Mouse (Mus musculus) heart, embryonic 14.5 days (tissue): ENCODE data around the gene Rnf7. TPM values are rescaled to one million over a fixed set of nuclear protein-coding genes. Genes with fewer than 3 reads are reported as not detected.

Experiments
- ATAC-seq: fragments of 200-750 bp; cut with Nextera tagmentation; 2 replicates; pipeline ENCODE4 v1.8.0; 2017; ENCODE audit warnings: low read depth, moderate TSS enrichment; ENCODE audit not compliant: insufficient number of reproducible peaks, insufficient read depth, low FRiP score
- H3K27ac ChIP-seq, 2 experiments: fragments of 200-500 bp in 1 of 2; fragments of 300-500 bp in 1 of 2; sonication (generic) in 1 of 2; replicated peaks in 1 of 2; 2 replicates each; pipeline ENCODE4 v1.5.1; 2012 to 2014; ENCODE audit warnings: low read depth in 2 of 2, low read length in 2 of 2, control low read depth in 1 of 2, mild to moderate bottlenecking in 1 of 2, mixed read lengths in 1 of 2; ENCODE audit not compliant: control insufficient read depth in 1 of 2, insufficient read depth in 1 of 2
- H3K27me3 ChIP-seq: fragments of 300-500 bp; sonication (generic); 2 replicates; pipeline ENCODE4 v1.6.1; 2014; ENCODE audit warnings: mild to moderate bottlenecking, low read length, control low read depth; ENCODE audit not compliant: control insufficient read depth, insufficient read depth
- H3K36me3 ChIP-seq: fragments of 300-500 bp; sonication (generic); 2 replicates; pipeline ENCODE4 v1.6.1; 2014; ENCODE audit warnings: mild to moderate bottlenecking, control low read depth, low read length, mixed read lengths; ENCODE audit not compliant: control insufficient read depth, insufficient read depth
- H3K4me1 ChIP-seq, 2 experiments: fragments of 200-500 bp in 1 of 2; fragments of 300-500 bp in 1 of 2; sonication (generic) in 1 of 2; 2 replicates each; pipeline ENCODE4 v1.6.1; 2012 to 2014; ENCODE audit warnings: low read length in 2 of 2, control low read depth in 1 of 2, mixed read lengths in 1 of 2; ENCODE audit not compliant: control insufficient read depth in 2 of 2, insufficient read depth in 2 of 2
- H3K4me2 ChIP-seq: fragments of 300-500 bp; sonication (generic); 2 replicates; pipeline ENCODE4 v1.6.1; 2014; ENCODE audit warnings: mild to moderate bottlenecking, low read length
- H3K4me3 ChIP-seq, 2 experiments: fragments of 200-500 bp in 1 of 2; fragments of 300-500 bp in 1 of 2; sonication (generic) in 1 of 2; 2 replicates each; pipeline ENCODE4 v1.5.1; 2012 to 2014; ENCODE audit warnings: low read length in 2 of 2, mild to moderate bottlenecking in 2 of 2, control low read depth in 1 of 2, low read depth in 1 of 2, moderate library complexity in 1 of 2; ENCODE audit not compliant: control insufficient read depth in 1 of 2, insufficient read depth in 1 of 2
- H3K9ac ChIP-seq: fragments of 300-500 bp; sonication (generic); 2 replicates; pipeline ENCODE4 v1.6.1; 2014; ENCODE audit warnings: mild to moderate bottlenecking, low read length
- H3K9me3 ChIP-seq: fragments of 300-500 bp; sonication (generic); 2 replicates; pipeline ENCODE4 v1.6.1; 2016; ENCODE audit warnings: low read length, control low read depth; ENCODE audit not compliant: control insufficient read depth
- WGBS: fragments of 180-500 bp; shearing (Covaris S2); extraction: QIAGEN DNeasy Blood & Tissue Kit; methylation state at CpG from one replicate; pipeline ENCODE4 v1.1.7; 2014; 5-methylcytosine and 5-hydroxymethylcytosine counted together
- polyA plus RNA-seq: library from polyadenylated mRNA; unstranded; fragments of >200 nt; fragmentation: Nextera tagmentation; extraction: Ambion mirVana; gene quantifications from 2 replicates; pipeline ENCODE4 v1.2.1, GENCODE M21; 2014

Gene Rnf7
- polyA plus RNA-seq, 1 experiment from 2014 or later, result 257 TPM

DNA sequence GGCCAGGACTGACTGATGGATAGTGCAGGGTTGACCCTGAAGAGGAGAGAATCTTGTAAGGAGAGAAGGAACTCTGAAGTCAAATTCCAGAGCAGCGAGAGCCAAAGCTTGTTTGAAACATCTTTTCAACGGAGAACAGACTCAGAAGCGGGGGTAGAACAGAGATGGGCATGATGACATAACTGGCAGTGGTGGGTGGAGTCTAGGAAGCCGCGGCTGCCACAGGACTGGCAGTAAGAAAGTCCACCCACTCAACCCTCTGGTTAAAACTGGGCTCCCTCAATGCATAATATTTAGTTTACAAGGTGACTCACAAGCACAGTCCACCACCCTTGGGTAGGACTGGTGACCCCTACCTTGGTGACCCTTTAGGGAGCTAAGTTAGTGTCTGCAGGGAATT is 37.3 kb upstream of the Rnf7 start:
- Histone ChIP-seq H3K4me1 (peaks cover 0 to 3% of the 10 kb centered on the region in 2 experiments; a peak in 2 of 4 replicates), H3K36me3 (no peaks in the 10 kb centered on the region), H3K9me3 (no peaks in the 10 kb centered on the region), H3K4me2 (no peak overlapping the region), H3K27ac (no peak overlapping the region), H3K27me3 (no peaks in the 10 kb centered on the region), H3K9ac (no peak overlapping the region), H3K4me3 (no peak overlapping the region)
- 78% methylated on average over 5 of the region's 5 CpGs for WGBS
- ATAC-seq, result no peak

DNA sequence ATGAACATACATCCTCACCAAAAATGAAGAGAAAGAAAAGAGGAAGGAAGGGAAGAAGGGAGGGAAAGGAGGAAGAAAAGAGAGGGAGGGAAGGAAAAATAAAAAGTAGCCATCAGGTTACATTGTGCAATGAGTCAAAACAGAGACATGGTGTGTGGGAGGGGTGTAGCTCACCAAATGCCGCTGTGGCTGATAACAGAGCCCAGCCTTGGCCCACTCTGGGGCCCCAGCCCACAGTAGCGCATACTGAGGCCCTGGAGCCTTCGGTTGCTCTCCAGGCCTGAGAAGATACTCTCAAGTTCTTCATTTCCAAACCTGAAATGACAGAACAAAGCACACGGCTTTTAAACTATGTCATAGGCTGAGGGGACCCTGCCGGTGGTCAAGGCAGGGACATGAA is 35.8 kb upstream of the Rnf7 start:
- no peaks in the 10 kb centered on the region for H3K36me3 ChIP-seq
- H3K9ac ChIP-seq, result no peak overlapping the region
- no peak overlapping the region for H3K4me2 ChIP-seq
- H3K27ac ChIP-seq, result no peak overlapping the region
- peaks cover 0 to 3% of the 10 kb centered on the region in 2 experiments; a peak in 2 of 4 replicates for H3K4me1 ChIP-seq
- no peak for ATAC-seq
- H3K9me3 ChIP-seq, result no peaks in the 10 kb centered on the region
- 45% methylated on average over 5 of the region's 5 CpGs for WGBS
- H3K27me3 ChIP-seq, result no peaks in the 10 kb centered on the region
- no peak overlapping the region for H3K4me3 ChIP-seq

DNA sequence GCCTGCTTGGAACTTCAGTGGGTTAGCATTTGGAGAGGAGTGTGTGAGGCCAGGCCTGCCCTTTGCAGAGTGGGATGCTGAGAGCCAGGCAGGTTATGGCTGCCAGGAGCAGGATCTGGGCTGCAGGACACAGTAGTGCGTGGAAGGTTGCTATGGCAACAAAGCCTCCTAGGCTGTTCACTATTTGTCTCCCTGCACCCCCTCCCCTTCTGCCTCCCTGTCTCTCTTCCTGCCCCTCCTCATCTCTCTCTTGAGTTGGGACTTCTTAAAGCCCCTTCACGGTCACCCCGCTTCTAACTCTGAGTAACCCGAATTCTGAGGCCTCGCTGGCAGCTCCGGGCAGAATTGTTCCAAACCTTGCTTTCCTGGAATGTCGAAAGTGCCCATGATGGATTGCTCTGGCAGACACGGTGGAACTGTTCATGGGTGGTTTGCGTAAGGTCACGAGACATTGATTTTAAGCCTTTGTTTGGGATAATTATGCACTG is 27.6 kb upstream of the Rnf7 start:
- WGBS, result 62% methylated on average over 10 of the region's 10 CpGs
- Histone ChIP-seq H3K27ac (no peak overlapping the region), H3K36me3 (no peaks in the 10 kb centered on the region)

DNA sequence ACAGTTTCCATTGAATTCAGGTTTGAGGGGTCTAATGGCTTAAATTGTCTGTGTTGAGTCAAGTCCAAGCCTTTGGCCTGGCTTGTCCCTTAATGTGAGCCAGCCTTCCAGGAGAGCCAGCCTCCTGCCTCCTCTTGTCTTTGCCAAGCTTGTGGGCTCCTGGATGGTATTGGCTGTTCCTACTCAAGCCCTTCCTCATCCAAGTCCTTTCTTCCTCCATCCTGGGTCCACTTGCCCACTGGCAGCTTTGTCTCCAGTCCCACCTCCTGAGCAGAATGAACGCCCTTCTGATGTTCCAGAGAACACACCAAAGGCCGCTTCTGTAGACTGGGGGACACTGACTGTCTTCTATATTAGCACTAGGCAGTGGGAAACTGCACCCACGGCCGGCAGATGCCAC is 26.7 kb upstream of the Rnf7 start:
- Histone ChIP-seq H3K9ac (no peak overlapping the region), H3K4me2 (no peak overlapping the region), H3K4me3 (no peak overlapping the region), H3K9me3 (no peaks in the 10 kb centered on the region), H3K4me1 (no peaks in the 10 kb centered on the region), H3K27me3 (no peaks in the 10 kb centered on the region), H3K27ac (no peak overlapping the region), H3K36me3 (no peaks in the 10 kb centered on the region)
- no peak for ATAC-seq
- 85% methylated on average over 4 of the region's 4 CpGs for WGBS

More for the DNA sequence above, 27.6 kb upstream of the Rnf7 start:
- Histone ChIP-seq H3K9me3 (no peaks in the 10 kb centered on the region), H3K4me1 (no peaks in the 10 kb centered on the region), H3K4me2 (no peak overlapping the region), H3K4me3 (no peak overlapping the region), H3K9ac (no peak overlapping the region), H3K27me3 (no peaks in the 10 kb centered on the region)
- no peak for ATAC-seq

DNA sequence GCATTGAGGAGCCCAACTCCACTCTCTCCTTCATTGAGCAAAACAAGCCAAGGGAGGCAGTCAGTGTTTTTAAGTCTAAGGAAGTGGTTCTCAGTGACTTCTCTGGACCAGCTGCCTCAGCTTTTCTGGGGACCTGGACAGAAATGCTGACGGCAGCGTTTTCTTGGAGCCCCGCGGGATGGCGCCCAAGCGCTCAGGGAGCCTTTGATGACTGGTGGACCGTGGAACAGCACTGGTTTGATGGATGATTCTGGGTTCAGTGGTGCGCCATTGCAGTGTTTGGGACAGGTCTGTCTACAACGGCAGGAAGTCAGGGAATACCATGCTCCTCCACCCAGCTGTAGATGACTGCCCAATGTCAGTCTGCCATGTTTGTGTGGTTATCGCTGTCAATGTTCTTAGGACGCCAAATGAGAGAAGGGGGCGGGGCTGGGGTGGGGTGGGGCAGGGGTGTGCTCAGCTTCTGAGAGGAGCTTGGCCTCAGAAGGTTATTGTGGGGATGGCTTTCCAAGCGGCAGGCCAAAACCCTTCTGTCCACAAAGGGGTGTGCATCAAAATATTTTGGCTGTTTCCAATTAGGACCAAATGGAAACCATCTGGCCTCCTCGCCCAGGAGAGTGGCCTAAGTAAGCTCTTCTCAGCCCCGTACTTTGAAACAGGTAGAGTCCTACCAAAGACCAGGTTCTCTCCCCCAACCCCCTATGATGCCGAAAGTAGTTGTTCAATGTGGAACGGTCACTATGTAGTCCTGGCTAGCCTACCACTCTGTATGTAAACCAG is 25.8 kb upstream of the Rnf7 start:
- Histone ChIP-seq H3K4me1 (no peaks in the 10 kb centered on the region), H3K9ac (no peak overlapping the region), H3K9me3 (no peaks in the 10 kb centered on the region), H3K27me3 (no peaks in the 10 kb centered on the region), H3K27ac (no peak overlapping the region), H3K4me2 (no peak overlapping the region), H3K4me3 (no peak overlapping the region), H3K36me3 (no peaks in the 10 kb centered on the region)
- 85% methylated on average over 17 of the region's 17 CpGs for WGBS
- no peak for ATAC-seq

DNA sequence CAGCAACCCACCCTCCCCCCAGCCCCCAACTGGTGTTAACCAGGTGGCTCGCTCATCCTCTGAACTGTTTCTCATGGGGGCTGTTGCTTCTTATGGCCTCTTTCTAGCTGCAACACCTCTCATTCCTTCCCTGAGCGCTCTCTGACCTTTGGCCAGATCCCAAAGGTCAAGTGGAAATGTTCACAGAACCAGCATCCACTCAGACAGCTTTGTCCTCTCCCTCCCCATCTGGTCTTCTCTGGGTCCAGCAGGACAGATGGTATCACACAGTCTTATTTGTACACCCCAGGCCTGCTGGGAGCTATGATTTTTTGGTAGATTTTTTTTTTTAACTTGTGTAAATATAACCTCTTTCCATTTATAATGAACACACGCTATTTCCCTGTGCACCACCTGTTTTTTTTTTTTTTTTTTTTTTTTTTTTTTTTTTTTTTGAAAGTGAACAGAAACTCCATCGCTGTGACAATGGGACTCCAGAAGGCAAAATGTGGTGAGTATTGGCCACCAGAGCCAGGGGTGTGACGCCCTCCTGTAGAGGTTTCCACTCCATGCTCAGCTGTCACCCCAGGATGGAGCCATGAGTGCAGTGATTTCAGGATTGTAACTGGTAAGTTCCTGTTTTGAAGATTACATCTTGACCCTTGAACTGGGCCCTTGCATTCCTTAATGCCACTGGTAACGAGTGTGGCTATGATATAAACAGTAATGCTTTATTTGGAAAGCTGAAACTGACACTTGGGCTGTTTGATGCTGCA is 24.6 kb upstream of the Rnf7 start:
- no peaks in the 10 kb centered on the region for H3K36me3 ChIP-seq
- peaks cover 3% of the 10 kb centered on the region; the same call in 1 of the 2 replicates for H3K9me3 ChIP-seq
- no peak overlapping the region for H3K27ac ChIP-seq
- H3K4me3 ChIP-seq, result no peak overlapping the region
- no peaks in the 10 kb centered on the region for H3K4me1 ChIP-seq
- H3K9ac ChIP-seq, result no peak overlapping the region
- WGBS, result 76% methylated on average over 6 of the region's 6 CpGs
- H3K4me2 ChIP-seq, result no peak overlapping the region
- ATAC-seq, result no peak
- no peaks in the 10 kb centered on the region for H3K27me3 ChIP-seq

DNA sequence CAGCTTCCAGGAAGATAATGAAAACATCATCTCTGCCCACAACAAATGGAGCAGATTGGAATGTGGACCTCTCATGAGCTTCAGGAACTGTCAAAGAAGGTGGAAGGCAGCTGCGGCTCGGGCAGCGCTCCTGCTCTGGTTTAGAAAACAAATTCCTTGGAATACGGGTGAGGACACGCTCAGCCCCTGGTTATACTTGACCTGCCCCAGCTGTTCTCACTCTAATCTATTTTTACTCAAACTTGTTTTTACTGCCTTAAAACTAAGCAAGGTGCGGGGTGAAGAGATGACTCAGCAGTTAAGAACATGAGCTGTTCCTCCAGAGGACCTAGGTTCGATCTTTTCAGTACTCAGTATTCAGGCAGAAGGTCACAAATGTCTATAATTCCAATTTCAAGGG is 22.7 kb upstream of the Rnf7 start:
- H3K36me3 ChIP-seq, result no peaks in the 10 kb centered on the region
- WGBS, result 52% methylated on average over 7 of the region's 7 CpGs
- H3K4me1 ChIP-seq, result no peaks in the 10 kb centered on the region
- peaks cover 3% of the 10 kb centered on the region; the same call in 1 of the 2 replicates for H3K9me3 ChIP-seq
- H3K4me2 ChIP-seq, result no peak overlapping the region
- no peak for ATAC-seq
- H3K27ac ChIP-seq, result no peak overlapping the region
- no peak overlapping the region for H3K9ac ChIP-seq
- no peak overlapping the region for H3K4me3 ChIP-seq
- no peaks in the 10 kb centered on the region for H3K27me3 ChIP-seq
